Mouse (Mus musculus) C2C12 (cell line): Measurements from ENCODE around the gene Ptpn14. TPM values are rescaled to one million over a fixed set of nuclear protein-coding genes. Genes with fewer than 3 reads are reported as not detected.

Source experiments
- H3K27me3 ChIP-seq: one replicate; pipeline ENCODE4 v1.6.1; 2011; ENCODE audit not compliant: control insufficient read depth, insufficient read depth, insufficient read length
- H3K36me3 ChIP-seq: one replicate; pipeline ENCODE4 v1.6.1; 2011; ENCODE audit not compliant: control insufficient read depth, insufficient read depth
- H3K4me3 ChIP-seq: one replicate; pipeline ENCODE4 v1.5.1; 2011; ENCODE audit warnings: mild to moderate bottlenecking, control low read depth; ENCODE audit not compliant: poor library complexity, insufficient read depth, severe bottlenecking
- H3K79me2 ChIP-seq: one replicate; pipeline ENCODE4 v1.6.1; 2011; ENCODE audit not compliant: control insufficient read depth, insufficient read depth
- H3K79me3 ChIP-seq: one replicate; pipeline ENCODE4 v1.6.1; 2011; ENCODE audit warnings: low read depth, control low read depth
- H3ac ChIP-seq: one replicate; pipeline ENCODE3; 2011; ENCODE audit warnings: low read depth; ENCODE audit not compliant: control insufficient read depth, insufficient read length
- CEBPB ChIP-seq: IDR thresholded peaks from one replicate; pipeline ENCODE4 v1.6.1; 2011; ENCODE audit warnings: low read depth, mild to moderate bottlenecking, control low read depth, moderate library complexity
- CTCF ChIP-seq: IDR thresholded peaks from one replicate; pipeline ENCODE4 v1.5.1; 2011; ENCODE audit not compliant: control insufficient read depth, insufficient read depth, insufficient read length
- FOSL1 ChIP-seq: IDR thresholded peaks from one replicate; pipeline ENCODE4 v1.8.0; 2011; ENCODE audit warnings: mild to moderate bottlenecking, low read length; ENCODE audit not compliant: poor library complexity, insufficient read depth, severe bottlenecking
- MAX ChIP-seq: IDR thresholded peaks from one replicate; pipeline ENCODE4 v1.6.1; 2011; ENCODE audit warnings: mild to moderate bottlenecking, control low read depth
- MYOD1 ChIP-seq: IDR thresholded peaks from one replicate; pipeline ENCODE4 v1.6.1; 2011; ENCODE audit warnings: low read depth; ENCODE audit not compliant: control insufficient read depth, insufficient read length
- MYOG ChIP-seq: IDR thresholded peaks from one replicate; pipeline ENCODE4 v1.6.1; 2011; ENCODE audit not compliant: control insufficient read depth, insufficient read length; ENCODE audit errors: extremely low read depth
- USF1 ChIP-seq: IDR thresholded peaks from one replicate; pipeline ENCODE4 v1.6.1; 2011; ENCODE audit warnings: low read depth, mild to moderate bottlenecking, control low read depth, moderate library complexity
- polyA plus RNA-seq: library from polyadenylated mRNA; unstranded; fragments of >200 nt; fragmentation: generic; extraction: Trizol; gene quantifications from one replicate; pipeline ENCODE4 v1.2.1, GENCODE M21; 2012; ENCODE audit warnings: missing spikeins

Gene Ptpn14
- polyA plus RNA-seq, 1 experiment, result 23.4 TPM

GRCm38 (mm10) chr1:189707419-189707818 lies 20.6 kb upstream of the Ptpn14 start:
- Histone ChIP-seq H3K79me3 (no peaks in the 10 kb centered on the region), H3K27me3 (no peaks in the 10 kb centered on the region), H3K4me3 (no peak overlapping the region), H3K36me3 (no peaks in the 10 kb centered on the region), H3ac (no peak overlapping the region), H3K79me2 (no peaks in the 10 kb centered on the region)
- TF ChIP-seq USF1 (no peak), MYOG (no peak)

GRCm38 (mm10) chr1:189709001-189709400 lies 19.1 kb upstream of the Ptpn14 start:
- Histone ChIP-seq H3K27me3 (no peaks in the 10 kb centered on the region), H3ac (no peak overlapping the region), H3K36me3 (no peaks in the 10 kb centered on the region), H3K79me3 (no peaks in the 10 kb centered on the region), H3K4me3 (no peak overlapping the region), H3K79me2 (no peaks in the 10 kb centered on the region)
- TF ChIP-seq USF1 (no peak), MYOD1 (no peak), MAX (no peak), CEBPB (no peak), CTCF (no peak), MYOG (no peak), FOSL1 (no peak)

- H3K79me2 ChIP-seq, result no peaks in the 10 kb centered on the region
- no peak overlapping the region for H3K4me3 ChIP-seq
- H3ac ChIP-seq, result peak overlapping the region; percentile 67
- H3K36me3 ChIP-seq, result no peaks in the 10 kb centered on the region
- no peaks in the 10 kb centered on the region for H3K79me3 ChIP-seq
- H3K27me3 ChIP-seq, result no peaks in the 10 kb centered on the region
- no peak for TF ChIP-seq CEBPB
- TF ChIP-seq CTCF, result no peak
- peak; percentile 31 for TF ChIP-seq MYOD1
- peak; percentile 45 for TF ChIP-seq MAX
- TF ChIP-seq USF1, result no peak
- no peak for TF ChIP-seq MYOG
- no peak for TF ChIP-seq FOSL1
These were observed 11.9 kb upstream of the Ptpn14 start for GRCm38 (mm10) chr1:189715915-189716797.

GRCm38 (mm10) chr1:189717546-189717945 lies 10.5 kb upstream of the Ptpn14 start:
- Histone ChIP-seq H3K4me3 (no peak overlapping the region), H3ac (no peak overlapping the region), H3K27me3 (no peaks in the 10 kb centered on the region), H3K79me2 (no peaks in the 10 kb centered on the region), H3K79me3 (no peaks in the 10 kb centered on the region), H3K36me3 (no peaks in the 10 kb centered on the region)
- TF ChIP-seq USF1, result no peak
- TF ChIP-seq FOSL1, result no peak
- no peak for TF ChIP-seq MYOG
- no peak for TF ChIP-seq MAX
- no peak for TF ChIP-seq CEBPB
- TF ChIP-seq CTCF, result no peak
- TF ChIP-seq MYOD1, result no peak

- no peaks in the 10 kb centered on the region for H3K79me2 ChIP-seq
- no peak overlapping the region for H3K4me3 ChIP-seq
- H3K27me3 ChIP-seq, result no peaks in the 10 kb centered on the region
- TF ChIP-seq MAX (no peak), MYOD1 (peak; percentile 81), FOSL1 (peak; percentile 80)
- H3K36me3 ChIP-seq, result no peaks in the 10 kb centered on the region
- peak overlapping the region; percentile 28 for H3ac ChIP-seq
- H3K79me3 ChIP-seq, result no peaks in the 10 kb centered on the region
These were observed 9.5 kb upstream of the Ptpn14 start for GRCm38 (mm10) chr1:189718600-189718999.

GRCm38 (mm10) chr1:189726121-189726520 lies 1.9 kb upstream of the Ptpn14 start:
- TF ChIP-seq USF1 (no peak), FOSL1 (no peak), CTCF (no peak), MAX (no peak), MYOG (no peak), CEBPB (no peak), MYOD1 (no peak)
- Histone ChIP-seq H3ac (no peak overlapping the region), H3K79me2 (peaks cover 30% of the 10 kb centered on the region), H3K4me3 (no peak overlapping the region), H3K79me3 (peaks cover 25% of the 10 kb centered on the region), H3K27me3 (no peaks in the 10 kb centered on the region), H3K36me3 (peaks cover 14% of the 10 kb centered on the region)
